Mouse (Mus musculus) heart, embryonic 12.5 days (tissue): ENCODE data around the gene Plxnb3. TPM values are rescaled to one million over a fixed set of nuclear protein-coding genes. Genes with fewer than 3 reads are reported as not detected.
"Not testable (repeated sequence)": the region's sequence is repeated elsewhere in the genome, so short reads cannot be mapped to it uniquely, and the experiment has no call there.

ENCODE experiments used
- ATAC-seq: fragments of 200-750 bp; cut with Nextera tagmentation; 2 replicates; pipeline ENCODE4 v1.8.0; 2017; ENCODE audit warnings: moderate TSS enrichment, moderate library complexity; ENCODE audit not compliant: insufficient number of reproducible peaks, low FRiP score
- H3K27ac ChIP-seq: fragments of 300-500 bp; sonication (generic); 2 replicates; pipeline ENCODE4 v1.5.1; 2016; ENCODE audit warnings: mild to moderate bottlenecking, moderate library complexity; ENCODE audit not compliant: poor library complexity, severe bottlenecking
- H3K27me3 ChIP-seq: fragments of 300-500 bp; sonication (generic); replicated peaks from 2 replicates; pipeline ENCODE4 v1.6.1; 2016; ENCODE audit warnings: mild to moderate bottlenecking, moderate library complexity
- H3K36me3 ChIP-seq: fragments of 300-500 bp; sonication (generic); 2 replicates; pipeline ENCODE4 v1.6.1; 2016; ENCODE audit warnings: mild to moderate bottlenecking, moderate library complexity
- H3K4me1 ChIP-seq: fragments of 300-500 bp; sonication (generic); replicated peaks from 2 replicates; pipeline ENCODE4 v1.6.1; 2016; ENCODE audit warnings: mild to moderate bottlenecking
- H3K4me2 ChIP-seq: fragments of 300-500 bp; sonication (generic); 2 replicates; pipeline ENCODE4 v1.6.1; 2016; ENCODE audit warnings: mild to moderate bottlenecking, moderate library complexity
- H3K4me3 ChIP-seq: fragments of 300-500 bp; sonication (generic); 2 replicates; pipeline ENCODE4 v1.5.1; 2016; ENCODE audit warnings: mild to moderate bottlenecking
- H3K9ac ChIP-seq: fragments of 300-500 bp; sonication (generic); 2 replicates; pipeline ENCODE4 v1.6.1; 2016; ENCODE audit warnings: mild to moderate bottlenecking, moderate library complexity
- H3K9me3 ChIP-seq: fragments of 300-500 bp; sonication (generic); replicated peaks from 2 replicates; pipeline ENCODE4 v1.6.1; 2016; ENCODE audit warnings: mild to moderate bottlenecking, moderate library complexity
- WGBS: fragments of 180-500 bp; shearing (Covaris S2); methylation state at CpG from one replicate; pipeline ENCODE4 v1.1.7; 2016; 5-methylcytosine and 5-hydroxymethylcytosine counted together
- polyA plus RNA-seq: library from polyadenylated mRNA; unstranded; fragments of >200 nt; fragmentation: Nextera tagmentation; extraction: Ambion mirVana; gene quantifications from 2 replicates; pipeline ENCODE4 v1.2.1, GENCODE M21; 2016

The Plxnb3 gene
- polyA plus RNA-seq, 1 experiment from 2014 or later = 0.43 TPM

DNA sequence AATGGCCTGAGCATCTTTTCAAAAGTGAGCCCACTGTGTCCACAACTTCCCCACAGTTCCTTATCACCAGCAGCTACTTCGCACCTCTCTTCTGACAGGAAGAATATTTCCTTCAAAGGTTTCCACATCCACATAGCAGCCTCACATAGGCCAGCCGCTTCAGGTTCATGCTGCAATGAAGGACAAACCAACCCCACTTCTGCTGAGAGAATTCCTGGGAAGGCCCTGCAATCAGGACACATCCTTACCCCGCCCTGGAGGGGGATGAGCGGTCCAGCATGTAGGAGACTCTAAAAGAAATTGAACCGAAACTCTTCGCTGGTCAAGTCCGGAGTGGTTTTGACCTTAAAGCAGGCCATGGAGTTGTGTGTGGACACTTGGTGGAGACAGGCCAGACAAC is 17.0 kb upstream of the Plxnb3 start:
- not testable (repeated sequence) for ATAC-seq, H3K9ac ChIP-seq, H3K36me3 ChIP-seq, H3K27me3 ChIP-seq, H3K4me3 ChIP-seq, H3K9me3 ChIP-seq, H3K4me2 ChIP-seq, H3K27ac ChIP-seq, H3K4me1 ChIP-seq
- WGBS = 87% methylated on average over 7 of the region's 7 CpGs

- Histone ChIP-seq H3K9ac (no peak overlapping the region), H3K4me1 (no peaks in the 10 kb centered on the region), H3K36me3 (no peaks in the 10 kb centered on the region), H3K4me2 (no peak overlapping the region), H3K27me3 (no peaks in the 10 kb centered on the region), H3K9me3 (no peaks in the 10 kb centered on the region), H3K27ac (no peak overlapping the region), H3K4me3 (no peak overlapping the region)
- no peak for ATAC-seq
- WGBS = 64% methylated on average over 1 of the region's 1 CpGs
Measured at GRCm38 (mm10) chrX:73744774-73745481, 12.0 kb upstream of the Plxnb3 start.

GRCm38 (mm10) chrX:73748977-73749376 is 7.9 kb upstream of the Plxnb3 start:
- no peak overlapping the region for H3K27ac ChIP-seq
- no peak overlapping the region for H3K4me3 ChIP-seq
- no peak for ATAC-seq
- H3K9ac ChIP-seq = no peak overlapping the region
- H3K4me1 ChIP-seq = no peaks in the 10 kb centered on the region
- no peaks in the 10 kb centered on the region for H3K9me3 ChIP-seq
- H3K27me3 ChIP-seq = 0 out of 2 replicates have a peak, but pooled peaks cover 1% of the 10 kb centered on the region
- no peaks in the 10 kb centered on the region for H3K36me3 ChIP-seq
- no peak overlapping the region for H3K4me2 ChIP-seq
- 93% methylated on average over 1 of the region's 1 CpGs for WGBS

DNA sequence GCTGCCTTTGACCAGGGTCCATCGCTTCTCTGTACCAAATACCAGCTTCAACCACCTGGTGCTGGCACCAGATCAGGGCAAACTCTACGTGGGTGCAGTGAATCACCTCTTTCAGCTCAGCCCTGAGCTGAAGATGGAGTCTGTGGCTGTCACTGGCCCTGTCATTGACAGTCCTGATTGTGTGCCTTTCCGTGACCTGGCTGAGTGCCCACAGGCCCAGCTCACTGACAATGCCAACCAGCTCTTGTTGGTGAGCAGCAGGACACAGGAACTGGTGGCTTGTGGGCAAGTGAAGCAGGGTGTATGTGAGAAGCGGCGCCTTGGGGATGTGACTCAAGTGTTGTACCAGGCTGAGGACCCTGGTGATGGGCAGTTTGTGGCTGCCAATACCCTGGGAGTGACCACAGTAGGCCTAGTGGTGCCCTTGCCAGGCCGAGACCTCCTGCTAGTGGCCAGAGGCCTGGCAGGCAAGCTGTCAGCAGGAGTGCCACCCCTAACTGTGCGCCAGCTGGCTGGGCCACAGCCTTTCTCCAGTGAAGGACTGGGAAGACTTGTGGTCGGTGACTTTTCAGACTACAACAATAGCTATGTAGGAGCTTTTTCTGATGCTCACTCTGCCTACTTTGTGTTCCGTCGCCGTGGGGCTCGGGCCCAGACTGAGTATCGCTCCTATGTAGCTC is 1.9 kb downstream of the Plxnb3 start:
- peaks cover 22% of the 10 kb centered on the region; the same call in 1 of the 2 replicates for H3K27me3 ChIP-seq
- 0 out of 2 replicates have a peak overlapping the region, but pooled peaks have one; percentile 11 for H3K27ac ChIP-seq
- no peak for ATAC-seq
- no peak overlapping the region for H3K4me2 ChIP-seq
- no peak overlapping the region for H3K9ac ChIP-seq
- 82% methylated on average over 13 of the region's 13 CpGs for WGBS
- H3K36me3 ChIP-seq = no peaks in the 10 kb centered on the region
- no peaks in the 10 kb centered on the region for H3K9me3 ChIP-seq
- H3K4me1 ChIP-seq = peaks cover 8% of the 10 kb centered on the region; the same call in 1 of the 2 replicates
- H3K4me3 ChIP-seq = no peak overlapping the region

- 0 out of 2 replicates have a peak, but pooled peaks have one; percentile 23 for ATAC-seq
- H3K4me3 ChIP-seq = no peak overlapping the region
- no peak overlapping the region for H3K4me2 ChIP-seq
- peaks cover 9% of the 10 kb centered on the region for H3K4me1 ChIP-seq
- no peak overlapping the region for H3K9ac ChIP-seq
- no peaks in the 10 kb centered on the region for H3K36me3 ChIP-seq
- H3K9me3 ChIP-seq = no peaks in the 10 kb centered on the region
- 0 out of 2 replicates have a peak overlapping the region, but pooled peaks have one; percentile 2 for H3K27ac ChIP-seq
- 50% methylated on average over 1 of the region's 1 CpGs for WGBS
- H3K27me3 ChIP-seq = no peaks in the 10 kb centered on the region
Measured at GRCm38 (mm10) chrX:73765311-73765710, 8.4 kb downstream of the Plxnb3 start.

- no peak for ATAC-seq
- H3K27ac ChIP-seq = no peak overlapping the region
- 46% methylated on average over 9 of the region's 9 CpGs for WGBS
Measured at GRCm38 (mm10) chrX:73767267-73767666, 10.4 kb downstream of the Plxnb3 start.

DNA sequence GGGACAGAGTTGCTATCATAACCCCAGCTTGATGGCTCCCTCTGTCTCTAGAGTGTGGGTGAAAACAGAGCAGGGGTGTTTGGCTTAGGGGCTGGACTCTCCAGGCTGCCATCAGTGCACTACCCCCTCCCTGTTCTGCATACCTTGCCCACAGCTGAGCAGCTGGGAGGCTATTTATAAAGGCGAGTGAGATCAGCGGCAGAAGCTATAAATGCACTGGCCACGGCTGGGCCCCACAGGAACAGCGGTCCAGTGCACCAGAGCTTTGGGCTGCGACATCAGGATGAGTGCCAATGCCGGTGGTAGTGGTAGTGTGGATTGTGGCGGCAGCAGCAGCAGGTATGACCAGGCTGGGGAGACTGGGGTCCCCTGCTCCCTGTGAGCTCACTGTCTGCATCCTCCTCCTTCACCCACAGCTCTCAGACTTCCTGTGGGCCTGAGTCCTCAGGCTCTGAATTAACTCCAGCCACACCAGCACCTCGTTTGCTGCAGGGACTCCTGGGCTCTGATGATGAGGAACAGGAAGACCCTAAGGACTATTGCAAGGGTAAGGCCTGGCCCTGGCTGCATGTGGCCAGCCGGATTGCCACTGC is 17.4 kb downstream of the Plxnb3 start, which contains the start of gene Srpk3:
Srpk3 (plus strand) TSS at position 238 of the 593 bp plus-strand sequence.
- Histone ChIP-seq H3K4me3 (peak within 1 kb of the TSS; percentile 45), H3K36me3 (peaks cover 36% of the 10 kb centered on the region), H3K9me3 (no peaks in the 10 kb centered on the region), H3K9ac (peak within 1 kb of the TSS; percentile 72), H3K4me1 (peaks cover 27% of the 10 kb centered on the region), H3K4me2 (peak within 1 kb of the TSS; percentile 68), H3K27me3 (0 out of 2 replicates have a peak, but pooled peaks cover 5% of the 10 kb centered on the region), H3K27ac (peak within 1 kb of the TSS; percentile 94)
- peak; percentile 63 for ATAC-seq
- 41% methylated on average over 9 of the region's 9 CpGs for WGBS

More at GRCm38 (mm10) chrX:73767267-73767666, 10.4 kb downstream of the Plxnb3 start:
- H3K36me3 ChIP-seq = no peaks in the 10 kb centered on the region
- no peak overlapping the region for H3K4me2 ChIP-seq
- 0 out of 2 replicates have a peak, but pooled peaks cover 5% of the 10 kb centered on the region for H3K27me3 ChIP-seq
- H3K9ac ChIP-seq = no peak overlapping the region
- no peaks in the 10 kb centered on the region for H3K9me3 ChIP-seq
- H3K4me3 ChIP-seq = no peak overlapping the region
- H3K4me1 ChIP-seq = peaks cover 9% of the 10 kb centered on the region

DNA sequence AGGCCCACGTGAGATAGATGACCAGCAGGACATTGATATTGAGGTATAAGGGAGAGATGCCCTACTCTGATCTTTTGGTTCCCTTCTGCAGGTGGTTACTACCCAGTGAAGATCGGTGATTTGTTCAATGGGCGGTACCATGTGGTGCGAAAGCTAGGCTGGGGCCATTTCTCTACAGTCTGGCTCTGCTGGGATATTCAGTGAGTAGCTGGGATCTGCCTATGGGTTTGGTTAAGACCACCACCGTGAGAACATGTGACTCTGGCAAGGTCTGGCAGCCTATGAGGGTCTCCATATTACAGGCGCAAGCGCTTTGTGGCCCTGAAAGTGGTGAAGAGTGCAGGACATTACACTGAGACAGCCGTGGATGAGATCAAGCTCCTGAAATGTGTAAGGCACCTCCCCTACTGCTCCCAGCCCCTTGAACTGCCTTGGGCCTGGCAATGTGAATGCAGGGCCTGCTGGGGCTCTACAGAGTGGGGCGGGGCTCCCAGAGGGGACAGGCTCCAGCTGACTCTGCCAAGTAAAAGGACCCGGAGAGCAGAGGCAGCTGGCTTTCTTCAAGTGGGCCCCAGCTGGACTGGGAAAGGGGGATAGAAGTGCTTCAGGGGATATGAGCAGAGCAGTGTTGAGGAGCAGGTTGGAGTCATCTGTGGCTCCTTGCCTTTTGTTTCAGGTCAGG is 18.1 kb downstream of the Plxnb3 start:
- peak overlapping the region; percentile 72 for H3K9ac ChIP-seq
- H3K36me3 ChIP-seq = peaks cover 43% of the 10 kb centered on the region
- no peaks in the 10 kb centered on the region for H3K9me3 ChIP-seq
- peak overlapping the region; percentile 94 for H3K27ac ChIP-seq
- peak overlapping the region; percentile 45 for H3K4me3 ChIP-seq
- H3K4me1 ChIP-seq = peaks cover 27% of the 10 kb centered on the region
- peak overlapping the region; percentile 68 for H3K4me2 ChIP-seq
- WGBS = 50% methylated on average over 10 of the region's 10 CpGs
- 0 out of 2 replicates have a peak, but pooled peaks cover 5% of the 10 kb centered on the region for H3K27me3 ChIP-seq
- ATAC-seq = peak; percentile 40; the same call in 1 of the 2 replicates

DNA sequence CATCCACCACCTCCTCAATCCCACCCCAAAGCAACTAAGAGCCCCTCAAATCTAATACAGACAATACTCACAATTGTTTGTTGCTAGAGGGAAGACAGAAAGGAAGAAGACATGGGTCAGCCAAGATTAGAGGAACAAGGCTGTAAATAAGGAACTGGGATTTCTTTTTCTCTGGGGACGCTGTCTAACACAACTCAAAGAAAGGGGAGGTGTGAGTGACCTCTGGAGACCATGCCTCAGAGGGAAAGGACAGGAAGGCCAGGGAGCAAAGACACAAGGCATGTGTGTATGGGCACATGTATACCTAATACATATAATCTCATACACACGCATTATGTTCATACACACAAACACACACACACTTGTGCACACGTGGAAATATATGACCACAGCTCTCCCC is 25.3 kb downstream of the Plxnb3 start:
- no peaks in the 10 kb centered on the region for H3K27me3 ChIP-seq
- H3K9me3 ChIP-seq = no peaks in the 10 kb centered on the region
- H3K4me3 ChIP-seq = no peak overlapping the region
- H3K9ac ChIP-seq = no peak overlapping the region
- H3K4me1 ChIP-seq = peaks cover 10% of the 10 kb centered on the region; the same call in 1 of the 2 replicates
- H3K4me2 ChIP-seq = no peak overlapping the region
- no peak overlapping the region for H3K27ac ChIP-seq
- H3K36me3 ChIP-seq = peaks cover 52% of the 10 kb centered on the region
- no peak for ATAC-seq
- WGBS = 83% methylated on average over 3 of the region's 3 CpGs

GRCm38 (mm10) chrX:73785666-73786065 is 28.8 kb downstream of the Plxnb3 start:
- Histone ChIP-seq H3K4me3 (peak overlapping the region; percentile 73), H3K27me3 (no peaks in the 10 kb centered on the region; the same call in 1 of the 2 replicates), H3K9me3 (no peaks in the 10 kb centered on the region), H3K36me3 (peaks cover 34% of the 10 kb centered on the region), H3K4me2 (peak overlapping the region; percentile 74), H3K9ac (peak overlapping the region; percentile 76), H3K4me1 (peaks cover 22% of the 10 kb centered on the region), H3K27ac (peak overlapping the region; percentile 86)
- ATAC-seq = no peak
